Mouse (Mus musculus): ENCODE results near the gene Gm867. TPM values are rescaled to one million over a fixed set of nuclear protein-coding genes. Genes with fewer than 3 reads are reported as not detected.

Gm867 gene
- polyA plus RNA-seq, 1 experiment from 2014 or later = 0.39 TPM

- DNase-seq (ENCODE audit: low spot score) (no peak), ATAC-seq (replicated peaks; ENCODE audit: low FRiP score) (no peak)
- 62% methylated on average over 9 of the region's 9 CpGs for WGBS
- Histone ChIP-seq H3K4me1 (replicated peaks; ENCODE audit: control insufficient read depth, insufficient read depth, low read length) (no peaks in the 10 kb centered on the region; the same call in 1 of the 2 replicates), H3K9me3 (ENCODE audit: control insufficient read depth, low read length) (no peaks in the 10 kb centered on the region), H3K9ac (ENCODE audit: low read length) (no peak overlapping the region), H3K36me3 (ENCODE audit: control insufficient read depth, insufficient read depth, low read length) (no peaks in the 10 kb centered on the region), H3K27me3 (ENCODE audit: control insufficient read depth, insufficient read depth, low read length) (peaks cover 14% of the 10 kb centered on the region; the same call in 1 of the 2 replicates), H3K27ac (ENCODE audit: low read depth, low read length) (no peak overlapping the region), H3K4me2 (ENCODE audit: low read depth, low read length, severe bottlenecking) (no peak overlapping the region), H3K4me3 (ENCODE audit: low read depth, low read length) (no peak overlapping the region)
Observed at GRCm38 (mm10) chr10:75941042-75941824, 761 bp upstream of the Gm867 start.

DNA sequence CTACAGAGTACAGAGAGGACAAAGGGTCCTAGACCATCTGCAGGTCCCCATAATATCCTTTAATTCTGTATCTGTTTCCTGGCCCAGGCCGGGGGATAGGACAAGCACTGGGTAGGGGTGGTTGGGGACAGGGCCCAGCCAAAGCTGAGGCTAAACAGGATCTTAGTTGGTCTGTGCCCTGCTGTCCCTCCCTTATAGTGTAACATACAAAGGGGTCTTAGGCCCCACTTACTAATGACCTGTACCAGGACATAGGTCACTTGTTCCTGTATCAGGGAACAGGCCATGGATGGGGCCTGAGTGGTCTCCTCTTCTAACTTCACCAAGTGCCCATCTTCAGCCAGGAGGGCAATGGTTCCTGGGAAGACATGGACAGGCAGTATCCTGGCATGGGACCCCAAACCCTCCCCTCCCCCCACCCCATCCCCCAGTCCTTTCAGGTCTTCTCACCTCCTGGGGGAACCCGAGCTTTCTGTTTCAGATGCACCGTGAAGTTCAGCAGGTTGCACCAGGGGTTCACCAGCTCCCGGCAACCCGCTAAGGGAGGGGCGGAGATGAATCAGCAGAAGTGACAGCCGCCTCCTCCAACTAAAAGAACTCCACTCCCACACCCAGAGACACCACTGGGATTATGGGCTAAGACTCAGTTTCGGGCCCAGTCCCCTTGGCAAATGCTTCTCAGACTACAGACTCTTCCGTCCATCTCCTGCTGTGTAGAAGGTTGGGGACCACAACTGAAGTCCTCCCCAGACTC is 814 bp downstream of the Gm867 start:
- no peak overlapping the region for H3K4me3 ChIP-seq (ENCODE audit: low read depth, low read length)
- ATAC-seq (replicated peaks; ENCODE audit: low FRiP score) (no peak), DNase-seq (ENCODE audit: low spot score) (no peak)
- H3K27me3 ChIP-seq (ENCODE audit: control insufficient read depth, insufficient read depth, low read length) = peaks cover 22% of the 10 kb centered on the region
- no peaks in the 10 kb centered on the region; the same call in 1 of the 2 replicates for H3K4me1 ChIP-seq (replicated peaks; ENCODE audit: control insufficient read depth, insufficient read depth, low read length)
- WGBS = 57% methylated on average over 9 of the region's 9 CpGs
- H3K9me3 ChIP-seq (ENCODE audit: control insufficient read depth, low read length) = no peaks in the 10 kb centered on the region
- H3K4me2 ChIP-seq (ENCODE audit: low read depth, low read length, severe bottlenecking) = no peak overlapping the region
- H3K27ac ChIP-seq (ENCODE audit: low read depth, low read length) = no peak overlapping the region
- H3K36me3 ChIP-seq (ENCODE audit: control insufficient read depth, insufficient read depth, low read length) = no peaks in the 10 kb centered on the region
- no peak overlapping the region for H3K9ac ChIP-seq (ENCODE audit: low read length)

- Histone ChIP-seq H3K27ac (ENCODE audit: low read depth, low read length) (no peak overlapping the region), H3K27me3 (ENCODE audit: control insufficient read depth, insufficient read depth, low read length) (peaks cover 22% of the 10 kb centered on the region), H3K4me3 (ENCODE audit: low read depth, low read length) (no peak overlapping the region), H3K4me2 (ENCODE audit: low read depth, low read length, severe bottlenecking) (no peak overlapping the region), H3K9me3 (ENCODE audit: control insufficient read depth, low read length) (no peaks in the 10 kb centered on the region), H3K36me3 (ENCODE audit: control insufficient read depth, insufficient read depth, low read length) (no peaks in the 10 kb centered on the region), H3K9ac (ENCODE audit: low read length) (no peak overlapping the region), H3K4me1 (replicated peaks; ENCODE audit: control insufficient read depth, insufficient read depth, low read length) (peaks cover 2% of the 10 kb centered on the region)
- DNase-seq (ENCODE audit: low spot score) (no peak), ATAC-seq (replicated peaks; ENCODE audit: low FRiP score) (no peak)
- 49% methylated on average over 10 of the region's 10 CpGs for WGBS
Observed at GRCm38 (mm10) chr10:75937851-75938643, 2.4 kb downstream of the Gm867 start.

GRCm38 (mm10) chr10:75936909-75937667 is 3.4 kb downstream of the Gm867 start:
- H3K4me2 ChIP-seq (ENCODE audit: low read depth, low read length, severe bottlenecking) = no peak overlapping the region
- no peak for DNase-seq (ENCODE audit: low spot score)
- H3K4me3 ChIP-seq (ENCODE audit: low read depth, low read length) = no peak overlapping the region
- no peaks in the 10 kb centered on the region for H3K36me3 ChIP-seq (ENCODE audit: control insufficient read depth, insufficient read depth, low read length)
- WGBS = 29% methylated on average over 18 of the region's 18 CpGs
- H3K27me3 ChIP-seq (ENCODE audit: control insufficient read depth, insufficient read depth, low read length) = peaks cover 22% of the 10 kb centered on the region
- H3K9me3 ChIP-seq (ENCODE audit: control insufficient read depth, low read length) = no peaks in the 10 kb centered on the region
- ATAC-seq (replicated peaks; ENCODE audit: low FRiP score) = no peak
- no peak overlapping the region for H3K9ac ChIP-seq (ENCODE audit: low read length)
- H3K4me1 ChIP-seq (replicated peaks; ENCODE audit: control insufficient read depth, insufficient read depth, low read length) = peaks cover 7% of the 10 kb centered on the region
- H3K27ac ChIP-seq (ENCODE audit: low read depth, low read length) = no peak overlapping the region

DNA sequence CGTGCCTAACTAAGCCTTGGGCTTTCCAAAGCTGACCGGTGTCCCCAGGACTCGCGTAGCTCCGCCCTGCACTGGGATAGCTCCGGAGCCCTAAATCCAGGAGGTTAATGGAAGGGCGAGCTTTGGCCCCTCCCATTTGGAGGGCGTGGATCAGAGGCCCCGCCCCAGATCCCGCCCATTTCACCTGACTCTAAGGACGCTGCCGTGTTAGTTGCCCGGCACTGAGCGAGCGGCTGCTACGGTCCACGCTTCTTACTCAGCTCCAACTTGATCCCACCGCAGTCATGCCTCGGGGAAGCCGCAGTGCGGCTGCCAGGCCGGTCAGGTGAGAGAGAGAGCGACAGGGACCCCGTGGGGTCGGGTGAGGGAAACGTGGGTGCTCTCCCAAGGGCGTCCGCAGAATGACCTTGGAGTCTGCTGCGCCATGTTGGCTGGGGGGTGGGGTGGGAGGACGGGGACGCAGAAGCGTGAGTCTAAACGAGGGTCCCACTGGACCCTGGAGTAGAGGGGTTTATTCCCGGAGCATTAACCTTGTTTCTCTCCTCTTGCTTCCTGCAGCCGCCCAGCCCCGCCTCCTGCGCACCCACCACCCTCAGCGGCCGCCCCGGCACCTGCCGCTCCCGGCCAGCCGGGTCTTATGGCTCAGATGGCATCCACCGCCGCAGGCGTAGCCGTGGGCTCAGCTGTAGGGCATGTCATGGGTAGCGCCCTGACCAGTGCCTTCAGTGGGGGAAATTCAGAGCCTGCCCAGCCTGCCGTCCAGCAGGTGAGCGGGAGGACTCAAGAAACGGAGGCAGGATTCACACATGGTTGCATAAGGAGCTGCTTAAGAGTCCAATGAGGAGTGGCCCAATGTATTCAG is 4.6 kb downstream of the Gm867 start, which contains the start of gene Mmp11:
Gene Mmp11, minus strand, starts transcription at position 817 of the 862 bp plus-strand sequence.
- Histone ChIP-seq H3K4me3 (ENCODE audit: low read depth, low read length) (peak within 1 kb of the TSS; percentile 53), H3K9ac (ENCODE audit: low read length) (peak within 1 kb of the TSS; percentile 55; the same call in 1 of the 2 replicates), H3K4me1 (replicated peaks; ENCODE audit: control insufficient read depth, insufficient read depth, low read length) (peaks cover 11% of the 10 kb centered on the region), H3K27ac (ENCODE audit: low read depth, low read length) (no peak within 1 kb of the TSS), H3K9me3 (ENCODE audit: control insufficient read depth, low read length) (no peaks in the 10 kb centered on the region), H3K4me2 (ENCODE audit: low read depth, low read length, severe bottlenecking) (peak within 1 kb of the TSS; percentile 92), H3K36me3 (ENCODE audit: control insufficient read depth, insufficient read depth, low read length) (no peaks in the 10 kb centered on the region), H3K27me3 (ENCODE audit: control insufficient read depth, insufficient read depth, low read length) (peaks cover 31% of the 10 kb centered on the region)
- peak; percentile 67 for ATAC-seq (replicated peaks; ENCODE audit: low FRiP score)
- DNase-seq (ENCODE audit: low spot score) = peak; percentile 87
- 2% methylated on average over 51 of the region's 51 CpGs for WGBS

GRCm38 (mm10) chr10:75934991-75935390 is 5.5 kb downstream of the Gm867 start:
- DNase-seq (ENCODE audit: low spot score) (no peak), ATAC-seq (replicated peaks; ENCODE audit: low FRiP score) (no peak)
- peak overlapping the region; percentile 92; the same call in 1 of the 2 replicates for H3K4me2 ChIP-seq (ENCODE audit: low read depth, low read length, severe bottlenecking)
- peaks cover 11% of the 10 kb centered on the region for H3K4me1 ChIP-seq (replicated peaks; ENCODE audit: control insufficient read depth, insufficient read depth, low read length)
- no peak overlapping the region for H3K27ac ChIP-seq (ENCODE audit: low read depth, low read length)
- H3K27me3 ChIP-seq (ENCODE audit: control insufficient read depth, insufficient read depth, low read length) = peaks cover 34% of the 10 kb centered on the region
- no peak overlapping the region for H3K4me3 ChIP-seq (ENCODE audit: low read depth, low read length)
- no peaks in the 10 kb centered on the region for H3K36me3 ChIP-seq (ENCODE audit: control insufficient read depth, insufficient read depth, low read length)
- WGBS = 62% methylated on average over 1 of the region's 1 CpGs
- no peaks in the 10 kb centered on the region for H3K9me3 ChIP-seq (ENCODE audit: control insufficient read depth, low read length)
- no peak overlapping the region for H3K9ac ChIP-seq (ENCODE audit: low read length)

- H3K9me3 ChIP-seq (ENCODE audit: control insufficient read depth, low read length) = no peaks in the 10 kb centered on the region
- peak within 1 kb of the TSS; percentile 95 for H3K4me2 ChIP-seq (ENCODE audit: low read depth, low read length, severe bottlenecking)
- peaks cover 11% of the 10 kb centered on the region for H3K4me1 ChIP-seq (replicated peaks; ENCODE audit: control insufficient read depth, insufficient read depth, low read length)
- peak within 1 kb of the TSS; percentile 47 for H3K4me3 ChIP-seq (ENCODE audit: low read depth, low read length)
- 29% methylated on average over 6 of the region's 6 CpGs for WGBS
- DNase-seq (ENCODE audit: low spot score) (no peak), ATAC-seq (replicated peaks; ENCODE audit: low FRiP score) (no peak)
- H3K27ac ChIP-seq (ENCODE audit: low read depth, low read length) = no peak within 1 kb of the TSS
- peak within 1 kb of the TSS; percentile 85 for H3K9ac ChIP-seq (ENCODE audit: low read length)
- peaks cover 36% of the 10 kb centered on the region for H3K27me3 ChIP-seq (ENCODE audit: control insufficient read depth, insufficient read depth, low read length)
- H3K36me3 ChIP-seq (ENCODE audit: control insufficient read depth, insufficient read depth, low read length) = no peaks in the 10 kb centered on the region
Observed at GRCm38 (mm10) chr10:75932891-75933290, 7.6 kb downstream of the Gm867 start, which contains the start of gene Chchd10. Gene Chchd10, plus strand, starts transcription at chr10:75933130.
